Mouse (Mus musculus) erythroblast, embryonic 14.5 days (primary cell): ENCODE measurements around the gene Spata31d1a.

ENCODE experiments used
- GATA1 ChIP-seq: IDR thresholded peaks from 2 replicates; pipeline ENCODE4 v1.6.1; 2012; ENCODE audit warnings: low read length, inconsistent platforms, mixed read lengths
- TAL1 ChIP-seq: IDR thresholded peaks from 3 replicates; pipeline ENCODE4 v1.6.1; 2012; ENCODE audit warnings: low read length, inconsistent platforms, mixed read lengths

- TF ChIP-seq TAL1 (no peak), GATA1 (no peak)
Measured at GRCm38 (mm10) chr13:59741697-59742096, 31.6 kb upstream of the Spata31d1a start.
